Mouse (Mus musculus) T-cell, adult 2 months (primary cell): ENCODE results near the gene Fkbp10.

Experiments
- DNase-seq: peaks from one replicate; pipeline ENCODE4 v3.0.0; 2022; ENCODE audit warnings: low spot score

The Fkbp10 gene

DNA sequence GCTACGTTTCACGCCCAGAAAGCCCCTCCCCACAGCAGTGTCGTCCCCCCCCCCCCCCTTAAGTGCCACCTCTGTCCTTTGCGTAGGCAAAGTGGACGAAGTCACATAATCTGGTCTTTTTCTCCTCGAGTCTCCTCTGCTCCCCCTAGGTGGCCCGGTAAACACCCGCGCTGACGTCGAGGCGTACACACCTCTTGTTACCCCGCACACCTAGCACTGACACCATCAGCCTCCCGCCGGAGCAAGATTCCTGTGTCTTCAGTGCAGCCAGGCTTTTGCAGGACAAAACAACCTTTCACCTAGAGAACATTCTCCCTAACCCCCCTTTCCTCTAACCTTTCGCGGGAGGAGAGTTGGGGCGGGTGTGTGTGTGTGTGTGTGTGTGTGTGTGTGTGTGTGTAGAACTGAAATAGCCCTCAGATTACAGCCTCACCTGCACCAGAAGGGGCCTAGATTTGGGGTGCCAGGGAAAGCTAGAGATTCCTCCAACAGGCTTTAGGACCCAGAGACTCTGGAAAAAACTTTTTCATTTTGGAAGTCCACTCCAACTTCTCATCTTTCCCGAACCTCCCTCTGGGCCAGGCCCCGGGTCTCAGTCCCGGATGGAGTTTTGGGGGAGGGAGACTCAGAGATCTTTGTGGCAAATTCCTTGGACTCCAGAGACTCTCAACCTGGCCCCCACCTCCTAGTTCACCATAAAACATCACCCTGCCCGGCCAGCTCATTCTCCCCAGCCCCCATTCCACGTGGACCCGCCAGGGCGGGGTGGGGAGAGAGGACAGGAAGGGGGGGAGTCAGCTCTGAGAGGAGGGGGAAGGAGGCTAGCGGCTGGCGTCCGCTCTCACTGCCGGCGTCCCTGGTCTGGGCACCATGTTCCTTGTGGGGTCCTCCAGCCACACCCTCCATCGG lies at the start of gene Fkbp10:
TSS of gene Fkbp10 (plus strand) at position 784 of the 909 bp plus-strand sequence.
- DNase-seq: peak; percentile 23

DNA sequence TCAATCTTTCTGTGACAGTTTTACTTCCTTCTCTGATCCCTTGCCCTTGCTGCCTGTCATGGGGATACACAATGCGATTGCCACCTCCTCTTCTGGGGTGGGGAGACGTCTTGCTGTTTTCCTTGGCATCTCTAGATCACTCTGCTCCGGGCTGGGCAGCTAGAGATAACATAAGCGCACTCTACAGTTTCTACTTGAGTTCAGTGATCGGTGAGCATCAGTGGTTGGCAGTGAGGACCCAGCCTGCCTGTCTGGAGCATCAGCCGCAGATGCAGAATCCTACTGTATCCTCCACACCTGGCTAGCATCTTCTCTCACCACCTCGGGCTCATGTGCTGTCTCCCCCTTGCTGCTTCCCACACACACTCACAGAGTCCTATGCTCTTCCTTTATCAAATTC lies 46.4 kb upstream of the Fkbp10 start:
- no peak for DNase-seq

DNA sequence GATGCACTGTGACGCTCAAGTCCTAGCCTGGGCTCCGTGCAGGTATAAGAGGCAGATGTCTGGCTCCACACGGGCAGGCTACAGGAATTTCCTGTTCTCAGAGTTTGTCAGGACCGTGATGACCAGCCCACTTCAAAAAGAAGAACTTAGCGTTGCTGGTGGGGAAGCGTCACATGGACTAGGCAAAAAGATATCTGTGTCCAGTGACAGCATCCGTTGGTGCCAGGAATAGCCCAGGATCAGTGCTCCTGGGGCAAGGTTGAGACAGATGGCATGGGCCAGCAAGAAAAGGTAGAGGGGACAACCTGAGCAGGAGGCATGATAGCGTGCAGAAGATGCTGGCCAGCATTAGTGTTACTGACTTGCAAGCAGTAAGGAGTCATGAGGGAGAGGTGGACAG lies 45.7 kb upstream of the Fkbp10 start:
- no peak for DNase-seq

DNA sequence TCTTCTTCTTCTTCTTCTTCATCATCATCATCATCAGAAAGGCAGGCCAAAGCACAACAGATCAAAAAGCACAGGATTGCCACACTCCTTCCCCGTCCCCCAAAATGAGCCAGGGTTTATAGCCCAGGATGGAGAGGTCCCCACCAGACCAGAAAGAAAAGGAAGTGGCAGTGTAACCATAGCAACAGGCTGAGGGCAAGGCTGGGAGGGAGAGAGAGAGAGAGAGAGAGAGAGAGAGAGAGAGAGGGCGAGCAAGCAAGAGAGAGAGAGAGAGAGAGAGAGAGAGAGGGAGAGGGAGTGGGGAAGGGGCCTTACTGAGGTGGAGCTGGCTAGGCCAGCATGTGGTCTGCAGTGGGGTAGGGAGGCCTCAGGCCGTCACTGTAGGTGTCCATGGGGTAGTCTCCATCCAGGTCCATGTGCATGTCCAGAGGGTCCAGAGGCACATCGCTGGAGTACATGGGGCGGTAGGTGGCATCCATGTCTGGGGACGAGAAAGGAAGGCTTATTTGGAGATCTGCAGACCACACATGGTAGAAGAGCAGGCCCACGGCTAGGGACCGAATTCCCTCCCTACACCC lies 43.4 kb upstream of the Fkbp10 start:
- DNase-seq: no peak

GRCm38 (mm10) chr11:100375127-100375526 lies 40.4 kb upstream of the Fkbp10 start:
- no peak for DNase-seq

- no peak for DNase-seq
Observed at GRCm38 (mm10) chr11:100376005-100376404, 39.5 kb upstream of the Fkbp10 start.

GRCm38 (mm10) chr11:100376746-100377389 lies 38.6 kb upstream of the Fkbp10 start:
- DNase-seq: no peak

DNA sequence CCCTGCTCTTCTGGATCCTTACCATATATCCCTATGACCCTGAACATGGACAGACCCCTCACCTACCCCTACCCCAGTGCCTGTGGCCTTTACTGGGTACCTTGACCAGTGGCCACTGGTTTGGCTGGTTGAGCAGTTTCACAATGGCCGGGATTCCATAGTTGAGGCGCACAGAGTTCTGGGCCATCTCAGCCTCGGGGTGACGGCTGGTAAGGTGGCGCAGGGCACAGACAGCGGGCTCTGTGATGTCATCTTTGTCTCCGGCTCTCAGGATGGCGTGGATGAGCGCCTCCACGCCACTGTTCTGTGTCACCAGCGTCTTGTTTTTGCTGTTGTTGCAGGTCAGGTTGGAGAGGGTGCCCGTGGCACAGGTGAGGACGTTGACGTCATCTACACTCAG lies 37.5 kb upstream of the Fkbp10 start:
- no peak for DNase-seq

DNA sequence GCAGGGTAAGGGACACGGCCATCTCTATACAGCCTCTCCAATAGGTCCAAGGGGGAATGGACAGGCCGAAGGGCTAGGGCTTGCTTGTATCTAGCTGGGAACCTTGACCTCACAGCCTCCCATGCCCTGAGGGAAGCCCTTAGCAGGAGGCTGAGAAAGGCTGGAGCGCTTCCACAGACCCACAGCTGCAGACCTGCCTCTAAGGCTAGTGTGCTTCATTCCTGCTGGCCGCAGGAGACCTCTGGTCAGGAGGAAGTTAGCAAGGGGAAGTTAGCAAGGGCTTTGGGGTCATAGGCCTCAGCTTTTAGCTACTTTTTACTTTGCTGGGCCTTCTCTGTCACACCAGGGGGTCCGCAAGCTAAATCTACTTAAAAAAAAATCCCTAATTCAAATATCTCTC lies 37.1 kb upstream of the Fkbp10 start:
- no peak for DNase-seq

DNA sequence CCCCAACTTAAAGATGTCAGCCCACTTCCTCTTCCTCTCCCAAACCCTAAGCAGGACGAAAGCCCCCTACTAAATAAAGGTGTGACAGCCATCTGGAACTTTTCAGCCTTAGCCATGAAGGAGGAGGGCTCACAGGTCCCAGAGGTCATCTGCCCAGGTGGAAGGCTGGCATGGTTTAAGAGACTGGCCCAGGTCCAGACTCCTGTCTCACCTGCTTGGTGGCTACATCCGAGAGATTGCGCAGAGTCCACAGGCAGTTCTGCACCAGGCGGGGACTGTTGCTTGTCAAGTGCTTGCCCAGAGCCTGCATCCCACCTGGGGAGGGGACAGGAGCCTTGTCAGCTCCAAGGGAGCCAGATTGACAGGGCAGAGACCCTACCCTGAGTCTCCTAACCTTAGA lies 36.2 kb upstream of the Fkbp10 start:
- no peak for DNase-seq

- no peak for DNase-seq
Observed at GRCm38 (mm10) chr11:100382682-100383081, 32.8 kb upstream of the Fkbp10 start.

- no peak for DNase-seq
Observed at GRCm38 (mm10) chr11:100385016-100385415, 30.5 kb upstream of the Fkbp10 start.

DNA sequence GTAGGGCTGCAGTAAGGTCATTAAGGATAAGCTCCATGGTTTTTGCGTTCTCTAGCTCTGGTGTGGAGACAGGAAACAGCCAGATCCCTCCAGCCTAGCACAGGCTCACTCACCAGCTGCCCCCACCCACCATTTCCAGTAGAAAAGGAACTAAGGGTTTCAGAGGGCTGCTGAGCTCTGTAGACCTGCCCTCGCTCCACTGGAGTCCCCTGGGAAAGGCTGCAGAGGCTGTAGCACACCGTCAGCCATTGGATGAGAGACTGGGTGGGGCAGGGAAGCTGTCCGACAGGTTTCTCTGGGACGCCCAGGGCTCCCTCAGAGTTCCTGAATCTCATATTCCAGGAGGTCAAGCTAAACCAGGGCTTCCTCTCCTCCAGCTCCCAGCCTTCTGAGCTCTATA lies 28.9 kb upstream of the Fkbp10 start:
- no peak for DNase-seq

DNA sequence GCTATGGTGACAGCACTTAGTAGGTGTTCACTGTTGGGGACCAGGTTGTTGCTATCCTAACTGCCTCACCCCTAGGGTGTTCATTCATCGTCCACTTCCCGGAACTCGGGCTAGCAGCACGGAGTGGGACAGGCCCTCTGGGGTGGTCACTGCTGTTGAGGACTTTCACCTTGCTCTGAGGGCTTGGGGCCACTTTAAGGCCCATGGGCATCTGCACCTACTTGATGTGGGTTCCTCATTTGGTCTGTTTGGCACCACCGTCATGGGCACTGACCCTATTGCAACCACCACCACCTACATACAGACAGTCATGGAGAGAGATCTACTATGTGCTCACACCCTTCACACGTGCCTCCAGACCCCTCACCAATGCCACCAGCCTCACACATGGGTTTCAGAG lies 28.4 kb upstream of the Fkbp10 start:
- no peak for DNase-seq

DNA sequence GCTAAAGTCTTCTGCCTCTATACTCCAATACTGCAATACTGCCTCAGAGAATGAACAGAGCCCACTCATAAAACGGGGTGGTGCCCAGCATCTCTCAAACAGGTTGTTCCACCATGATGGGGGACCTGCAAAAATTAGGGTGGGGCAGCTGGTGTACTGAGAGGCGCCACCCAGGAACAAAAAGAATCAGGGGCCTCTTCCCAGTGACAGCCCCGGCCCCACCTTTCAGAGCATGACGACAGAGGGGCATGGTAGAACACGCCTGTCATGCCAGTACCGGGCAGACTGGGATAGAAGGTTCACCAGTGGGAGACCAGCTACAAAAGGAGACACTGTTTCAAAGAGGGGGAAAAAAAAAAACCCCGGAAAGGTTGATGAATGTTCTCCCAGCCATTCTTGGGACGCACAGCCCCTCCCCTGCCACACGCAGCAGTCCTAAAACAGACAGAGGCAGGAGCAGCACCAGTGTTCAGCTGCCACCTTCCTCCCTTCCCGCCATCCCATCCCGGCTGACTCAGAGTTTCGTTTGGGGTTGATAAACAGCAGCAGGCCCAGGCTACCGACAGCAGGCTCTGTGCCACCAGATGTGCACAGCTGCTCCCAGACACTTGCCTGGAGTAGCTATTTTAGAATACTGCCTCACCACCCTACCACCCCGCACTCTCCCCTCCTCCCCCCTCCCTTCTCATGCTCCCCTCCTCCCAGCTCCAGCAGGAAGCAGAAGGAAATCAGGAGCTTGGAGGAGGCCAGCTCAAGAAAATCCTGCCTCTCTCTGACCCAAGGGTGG lies 27.7 kb upstream of the Fkbp10 start:
- DNase-seq: no peak

DNA sequence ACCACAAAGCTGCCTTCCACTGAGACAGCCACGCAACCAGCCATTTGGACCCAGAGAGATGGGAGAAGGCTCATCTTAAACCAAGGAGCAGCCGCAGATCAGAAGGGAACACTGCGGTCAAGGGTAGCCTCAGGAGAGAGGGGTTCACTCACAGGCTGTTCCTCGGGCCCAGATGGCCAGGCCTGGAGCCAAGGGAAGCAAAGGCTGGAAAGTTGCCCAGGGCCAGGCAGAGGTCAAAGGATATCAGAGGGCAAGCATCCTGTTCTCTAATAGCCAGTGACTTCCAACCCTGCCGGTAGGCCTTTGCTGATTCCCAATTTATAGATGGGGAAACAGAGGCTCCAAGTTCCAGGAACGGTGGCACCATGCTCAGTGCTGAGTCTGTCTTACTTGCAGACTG lies 26.9 kb upstream of the Fkbp10 start:
- DNase-seq: no peak

- no peak for DNase-seq
Observed at GRCm38 (mm10) chr11:100389931-100390445, 25.5 kb upstream of the Fkbp10 start.

GRCm38 (mm10) chr11:100391081-100391883 lies 24.2 kb upstream of the Fkbp10 start:
- DNase-seq: no peak

GRCm38 (mm10) chr11:100391884-100392345 lies 23.6 kb upstream of the Fkbp10 start:
- DNase-seq: no peak

- no peak for DNase-seq
Observed at GRCm38 (mm10) chr11:100392958-100393357, 22.5 kb upstream of the Fkbp10 start.

- peak; percentile 37 for DNase-seq
Observed at GRCm38 (mm10) chr11:100393733-100394132, 21.8 kb upstream of the Fkbp10 start.
